ENCODE assay signal across 12 mouse cellular contexts in the genomic region with DNA sequence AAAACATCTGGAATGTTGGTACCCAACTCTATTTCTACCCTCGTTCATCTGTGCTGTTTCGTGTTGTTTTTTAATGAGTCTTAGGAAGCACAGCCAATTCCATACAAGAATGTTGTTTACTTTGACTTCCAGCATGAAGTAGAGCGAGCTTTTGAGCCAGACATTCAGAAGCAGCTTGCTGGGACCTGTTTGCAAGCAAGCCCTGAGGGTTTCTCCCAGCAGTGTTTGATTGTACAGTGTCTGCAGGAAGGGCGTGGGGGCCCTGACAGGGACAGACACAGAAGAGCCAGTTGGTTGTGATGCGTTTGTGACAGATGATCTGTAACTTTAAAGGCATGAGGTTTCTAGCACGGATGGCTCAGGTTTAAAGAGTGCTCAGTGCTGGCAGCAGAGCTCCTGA. TPM values are rescaled to one million over a fixed set of nuclear protein-coding genes. Genes with fewer than 3 reads are reported as not detected.
A peak's percentile ranks its signal among the peaks of the same experiment; 100 is the strongest.
DNase-seq lines count a peak whose midpoint lies in the region; ATAC-seq and TF ChIP-seq lines count a peak whose summit lies in the region.
"Had no signal": no experiment of that assay in that cellular context is flagged by ENCODE, and none has a peak within 500 bp of the region (broad histone marks: within the 10 kb centered on the region; RNA-seq: fewer than 3 reads in every experiment).

No protein-coding gene starts in this region.

- no peak overlapping the region for H3K4me2 ChIP-seq in liver, embryonic 11.5 days
- 0 out of 2 replicates have a peak overlapping the region, but pooled peaks have one; percentile 26 for H3K4me2 ChIP-seq in embryonic facial prominence, embryonic 15.5 days (replicated peaks)
- no peak overlapping the region for H3K4me2 ChIP-seq in limb, embryonic 15.5 days
- H3K4me2 ChIP-seq: midbrain, embryonic 12.5 days had no signal

- no peak for ATAC-seq in liver, embryonic 11.5 days (replicated peaks; ENCODE audit: low FRiP score)
- ATAC-seq in embryonic facial prominence, embryonic 15.5 days (ENCODE audit: insufficient number of reproducible peaks, low FRiP score, low TSS enrichment, low read depth): peak; percentile 71
- peak; percentile 72 for ATAC-seq in limb, embryonic 15.5 days (ENCODE audit: insufficient number of reproducible peaks, low FRiP score, low TSS enrichment, low read depth)

- peak; percentile 38 for DNase-seq in gastrocnemius, adult 18-20 months (ENCODE audit: low spot score)
- no peak for DNase-seq in gastrocnemius, postnatal 10 days
- no peak for DNase-seq in liver, adult 2 months (ENCODE audit: extremely low read depth, low read depth, low spot score)
- no peak for DNase-seq in liver, embryonic 11.5 days (ENCODE audit: low spot score)
- no peak for DNase-seq in cerebellum, adult 9-11 months
- DNase-seq in spleen, adult 18-20 months: no peak
- DNase-seq: liver; right cerebral cortex, postnatal 4 days had no signal

- H3K4me1 ChIP-seq in liver, adult 2 months (ENCODE audit: control insufficient read depth, insufficient read depth, low read length): peaks cover 2% of the 10 kb centered on the region; the same call in 1 of the 2 replicates
- H3K4me1 ChIP-seq in liver, embryonic 11.5 days (replicated peaks; ENCODE audit: control insufficient read depth, insufficient read depth, low read length): no peaks in the 10 kb centered on the region
- peaks cover 12% of the 10 kb centered on the region for H3K4me1 ChIP-seq in embryonic facial prominence, embryonic 15.5 days
- H3K4me1 ChIP-seq in limb, embryonic 15.5 days: 0 out of 2 replicates have a peak, but pooled peaks cover 6% of the 10 kb centered on the region
- H3K4me1 ChIP-seq: midbrain, embryonic 12.5 days had no signal

- H3K27me3 ChIP-seq in liver, adult 2 months (ENCODE audit: control insufficient read depth, insufficient read depth, low read length): no peaks in the 10 kb centered on the region
- H3K27me3 ChIP-seq in liver, embryonic 11.5 days (replicated peaks; ENCODE audit: control insufficient read depth, insufficient read depth, low read length): no peaks in the 10 kb centered on the region
- no peaks in the 10 kb centered on the region for H3K27me3 ChIP-seq in embryonic facial prominence, embryonic 15.5 days
- H3K27me3 ChIP-seq in limb, embryonic 15.5 days: no peaks in the 10 kb centered on the region
- H3K27me3 ChIP-seq: midbrain, embryonic 12.5 days had no signal

- no peaks in the 10 kb centered on the region for H3K79me2 ChIP-seq in liver, adult 2 months (ENCODE audit: control insufficient read depth, insufficient read depth, low read length)

- no peak overlapping the region for H3K9ac ChIP-seq in liver, adult 2 months (ENCODE audit: low read depth, low read length)
- no peak overlapping the region for H3K9ac ChIP-seq in liver, embryonic 11.5 days (ENCODE audit: low read depth, low read length)
- H3K9ac ChIP-seq in embryonic facial prominence, embryonic 15.5 days: no peak overlapping the region
- no peak overlapping the region for H3K9ac ChIP-seq in limb, embryonic 15.5 days
- H3K9ac ChIP-seq: midbrain, embryonic 12.5 days had no signal

- 76% methylated on average over 6 of the region's 6 CpGs for WGBS in liver, adult 2 months
- WGBS in liver, embryonic 11.5 days: 74% methylated on average over 6 of the region's 6 CpGs
- WGBS in embryonic facial prominence, embryonic 15.5 days: 26% methylated on average over 6 of the region's 6 CpGs
- WGBS in limb, embryonic 15.5 days: 40% methylated on average over 6 of the region's 6 CpGs

- no peak overlapping the region for H3K4me3 ChIP-seq in liver, adult 2 months (ENCODE audit: insufficient read depth, low read depth, low read length)
- no peak overlapping the region for H3K4me3 ChIP-seq in liver, embryonic 11.5 days (ENCODE audit: low read depth, low read length)
- H3K4me3 ChIP-seq in embryonic facial prominence, embryonic 15.5 days (replicated peaks): no peak overlapping the region
- H3K4me3 ChIP-seq in limb, embryonic 15.5 days: no peak overlapping the region
- H3K4me3 ChIP-seq: midbrain, embryonic 12.5 days had no signal

- peak overlapping the region; percentile 28; the same call in 1 of the 2 replicates for H3K27ac ChIP-seq in liver, adult 2 months (replicated peaks; ENCODE audit: insufficient read depth, low read depth, low read length)
- no peak overlapping the region for H3K27ac ChIP-seq in liver, embryonic 11.5 days (ENCODE audit: low read depth, low read length)
- H3K27ac ChIP-seq in embryonic facial prominence, embryonic 15.5 days (replicated peaks): peak overlapping the region; percentile 88
- H3K27ac ChIP-seq in limb, embryonic 15.5 days: peak overlapping the region; percentile 82
- H3K27ac ChIP-seq: midbrain, embryonic 12.5 days had no signal

- TF ChIP-seq POLR2A in liver, adult 2 months (IDR thresholded peaks at IDR 0.05; ENCODE audit: extremely low read depth, insufficient read depth, low read length): no peak

- TF ChIP-seq CTCF in liver, adult 2 months (IDR thresholded peaks at IDR 0.05; ENCODE audit: low read depth, low read length): no peak

- no peaks in the 10 kb centered on the region for H3K9me3 ChIP-seq in liver, embryonic 11.5 days (ENCODE audit: control insufficient read depth, low read length)
- no peaks in the 10 kb centered on the region for H3K9me3 ChIP-seq in embryonic facial prominence, embryonic 15.5 days (replicated peaks)
- H3K9me3 ChIP-seq in limb, embryonic 15.5 days: no peaks in the 10 kb centered on the region
- H3K9me3 ChIP-seq: midbrain, embryonic 12.5 days had no signal

- peaks cover 40% of the 10 kb centered on the region for H3K36me3 ChIP-seq in liver, adult 2 months (ENCODE audit: control insufficient read depth, insufficient read depth, low read length)
- H3K36me3 ChIP-seq in liver, embryonic 11.5 days (ENCODE audit: control insufficient read depth, insufficient read depth, low read length): peaks cover 26% of the 10 kb centered on the region
- peaks cover 53% of the 10 kb centered on the region for H3K36me3 ChIP-seq in embryonic facial prominence, embryonic 15.5 days
- peaks cover 58% of the 10 kb centered on the region for H3K36me3 ChIP-seq in limb, embryonic 15.5 days

RNA-seq across cellular contexts. Expression of a gene that starts 33.3 kb away (rescaled TPM):
- 10 to 100 TPM; 25.1 to 31.5 TPM for total RNA-seq in gastrocnemius, adult 18-20 months (2021)
- 10 to 100 TPM; 28.0 to 34.1 TPM for total RNA-seq in gastrocnemius, postnatal 10 days (2021)
- 17.0 and 17.3 TPM in 2 replicates for total RNA-seq in liver, adult 2 months (2014; rRNA removed)
- polyA plus RNA-seq in liver, adult 2 months (2012; rRNA removed): 11.4 and 12.2 TPM in 2 replicates
- 48.5 and 54.8 TPM in 2 replicates for polyA plus RNA-seq in liver, embryonic 11.5 days (2014; fragmentation: Nextera tagmentation; extraction: Ambion mirVana)
- polyA plus RNA-seq in embryonic facial prominence, embryonic 15.5 days (2015; fragmentation: Nextera tagmentation; extraction: Ambion mirVana): 67.8 and 72.3 TPM in 2 replicates
- 85.6 and 86.0 TPM in 2 replicates for polyA plus RNA-seq in limb, embryonic 15.5 days (2015; fragmentation: Nextera tagmentation; extraction: Ambion mirVana)

RNA-seq across cellular contexts. Expression of a gene that starts 42.2 kb away (rescaled TPM):
- under 1 TPM; 0.57 to 0.83 TPM for total RNA-seq in gastrocnemius, adult 18-20 months (2021)
- 1 to 10 TPM; 5.9 to 6.6 TPM for total RNA-seq in gastrocnemius, postnatal 10 days (2021)
- 1.3 and 1.9 TPM in 2 replicates for total RNA-seq in liver, adult 2 months (2014; rRNA removed)
- 2.5 and 3.1 TPM in 2 replicates for polyA plus RNA-seq in liver, adult 2 months (2012; rRNA removed)
- polyA plus RNA-seq in liver, embryonic 11.5 days (2014; fragmentation: Nextera tagmentation; extraction: Ambion mirVana): 0.57 and 0.58 TPM in 2 replicates
- 5.2 and 5.4 TPM in 2 replicates for polyA plus RNA-seq in embryonic facial prominence, embryonic 15.5 days (2015; fragmentation: Nextera tagmentation; extraction: Ambion mirVana)
- 4.9 and 5.9 TPM in 2 replicates for polyA plus RNA-seq in limb, embryonic 15.5 days (2015; fragmentation: Nextera tagmentation; extraction: Ambion mirVana)
- total RNA-seq: neutrophil, adult 5-6 weeks had no signal
